8 mouse cellular contexts compared by ENCODE assay signal in the genomic region with DNA sequence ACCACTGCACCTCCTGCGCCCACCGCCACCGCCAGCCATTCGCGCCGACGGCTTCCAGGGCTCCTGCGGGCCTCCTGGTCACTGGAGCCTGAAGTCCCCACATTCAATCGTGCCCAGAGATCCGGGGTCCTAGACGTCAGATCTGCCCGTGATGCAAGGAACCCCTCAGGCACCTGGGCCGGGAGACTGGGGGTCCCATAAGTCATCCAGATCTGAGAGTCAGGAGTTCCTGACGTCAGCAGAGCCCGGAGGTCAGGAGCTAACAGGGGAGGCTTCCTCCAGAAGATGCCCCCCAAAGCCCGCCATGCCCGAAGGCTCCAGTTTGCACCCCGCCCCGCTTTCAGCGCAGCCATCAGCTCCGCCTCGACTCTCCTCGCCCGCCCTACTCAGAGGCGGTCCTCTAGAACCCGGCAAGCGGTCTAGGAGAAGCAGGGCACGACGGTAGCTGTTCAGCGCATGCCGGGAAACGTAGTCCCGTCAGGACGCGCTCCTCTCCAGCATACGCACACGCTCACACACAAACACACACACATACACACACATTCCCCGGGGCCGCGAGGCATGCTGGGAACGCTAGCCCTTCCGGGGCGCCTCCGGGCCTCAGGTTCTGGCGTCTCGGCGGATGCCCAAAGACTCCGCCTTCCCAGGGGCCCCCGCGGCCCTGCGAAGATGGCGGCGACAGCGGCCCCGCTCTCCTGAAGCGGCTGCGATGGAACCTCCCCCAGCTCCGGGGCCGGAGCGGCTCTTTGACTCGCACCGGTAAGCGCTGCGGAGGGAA. TPM values are rescaled to one million over a fixed set of nuclear protein-coding genes. Genes with fewer than 3 reads are reported as not detected.
DNase-seq lines count a peak whose midpoint lies in the region; ATAC-seq lines count a peak whose summit lies in the region.

A gene (plus strand): TSS at position 448 of the 778 bp plus-strand sequence.

- H3K9me3 ChIP-seq in hindbrain, embryonic 15.5 days: no peaks in the 10 kb centered on the region

- H3K9ac ChIP-seq in hindbrain, embryonic 15.5 days: peak within 1 kb of the TSS; percentile 86

- peak; percentile 98 for ATAC-seq in hindbrain, embryonic 15.5 days (ENCODE audit: low FRiP score, low read depth)

- peak; percentile 97 for DNase-seq in T-cell, adult 2 months (ENCODE audit: low spot score)
- peak; percentile 96 for DNase-seq in cerebellum, postnatal 36 days
- DNase-seq in frontal cortex, postnatal 36 days (ENCODE audit: low spot score in 2 of 2): peak; percentile 97 to 98
- DNase-seq in left cerebral cortex, adult 11 months (ENCODE audit: low spot score): peak; percentile 97
- peak; percentile 97 to 98 for DNase-seq in lung, postnatal 4 days
- peak; percentile 98 for DNase-seq in retina, postnatal 7 days (ENCODE audit: low read depth, low spot score)
- DNase-seq in urinary bladder, adult 2 months (ENCODE audit: low spot score): peak; percentile 88

- H3K27ac ChIP-seq in hindbrain, embryonic 15.5 days (replicated peaks): peak within 1 kb of the TSS; percentile 87

- peaks cover 29% of the 10 kb centered on the region for H3K4me1 ChIP-seq in hindbrain, embryonic 15.5 days (replicated peaks)

- H3K27me3 ChIP-seq in hindbrain, embryonic 15.5 days: no peaks in the 10 kb centered on the region

- under 1% methylated on average over 64 of the region's 64 CpGs for WGBS in hindbrain, embryonic 15.5 days

- H3K36me3 ChIP-seq in hindbrain, embryonic 15.5 days: peaks cover 14% of the 10 kb centered on the region

- H3K4me2 ChIP-seq in hindbrain, embryonic 15.5 days: peak within 1 kb of the TSS; percentile 92

- H3K4me3 ChIP-seq in hindbrain, embryonic 15.5 days: peak within 1 kb of the TSS; percentile 78

RNA-seq across cellular contexts. Expression of the gene that starts here (rescaled TPM):
- 168 and 186 TPM in 2 replicates for polyA plus RNA-seq in hindbrain, embryonic 15.5 days (2015; fragmentation: Nextera tagmentation; extraction: Ambion mirVana)
- 189 and 247 TPM in 2 replicates for polyA plus RNA-seq in urinary bladder, adult 2 months (2012; rRNA removed)

Comparison
In these comparisons a context has a peak if more than half of its experiments do, and no peak if none do; other contexts are left out.
1. Peak in every context shown above with its lines: DNase-seq, ATAC-seq, H3K4me3 ChIP-seq and H3K27ac ChIP-seq.